Mouse (Mus musculus) intestine, embryonic 16.5 days (tissue): Measurements from ENCODE around the gene Antxr2. TPM values are rescaled to one million over a fixed set of nuclear protein-coding genes. Genes with fewer than 3 reads are reported as not detected.

ENCODE experiments used
- ATAC-seq: fragments of 200-750 bp; cut with Nextera tagmentation; 2 replicates; pipeline ENCODE4 v1.8.0; 2017; ENCODE audit warnings: moderate TSS enrichment, moderate library complexity
- H3K27ac ChIP-seq: fragments of 300-500 bp; sonication (generic); 2 replicates; pipeline ENCODE4 v1.5.1; 2014; ENCODE audit warnings: mild to moderate bottlenecking, low read length
- H3K27me3 ChIP-seq: fragments of 300-500 bp; sonication (generic); replicated peaks from 2 replicates; pipeline ENCODE4 v1.6.1; 2014; ENCODE audit warnings: low read length, control low read depth, mixed read lengths; ENCODE audit not compliant: control insufficient read depth, insufficient read depth
- H3K36me3 ChIP-seq: fragments of 300-500 bp; sonication (generic); 2 replicates; pipeline ENCODE4 v1.6.1; 2014; ENCODE audit warnings: low read length, control low read depth; ENCODE audit not compliant: control insufficient read depth, insufficient read depth
- H3K4me1 ChIP-seq: fragments of 300-500 bp; sonication (generic); 2 replicates; pipeline ENCODE4 v1.6.1; 2014; ENCODE audit warnings: low read length, control low read depth, mixed read lengths; ENCODE audit not compliant: control insufficient read depth, insufficient read depth
- H3K4me2 ChIP-seq: fragments of 300-500 bp; sonication (generic); 2 replicates; pipeline ENCODE4 v1.6.1; 2014; ENCODE audit warnings: low read depth, low read length, control low read depth
- H3K4me3 ChIP-seq: fragments of 300-500 bp; sonication (generic); 2 replicates; pipeline ENCODE4 v1.5.1; 2014; ENCODE audit warnings: mild to moderate bottlenecking, low read length
- H3K9ac ChIP-seq: fragments of 300-500 bp; sonication (generic); 2 replicates; pipeline ENCODE4 v1.6.1; 2014; ENCODE audit warnings: low read depth, low read length
- H3K9me3 ChIP-seq: fragments of 300-500 bp; sonication (generic); 2 replicates; pipeline ENCODE4 v1.6.1; 2016; ENCODE audit warnings: low read length, control low read depth; ENCODE audit not compliant: control insufficient read depth
- WGBS: fragments of 180-500 bp; shearing (Covaris S2); extraction: QIAGEN DNeasy Blood & Tissue Kit; methylation state at CpG from one replicate; pipeline ENCODE4 v1.1.7; 2014; 5-methylcytosine and 5-hydroxymethylcytosine counted together
- polyA plus RNA-seq: library from polyadenylated mRNA; unstranded; fragments of >200 nt; fragmentation: Nextera tagmentation; extraction: Ambion mirVana; gene quantifications from 2 replicates; pipeline ENCODE4 v1.2.1, GENCODE M21; 2015

Gene Antxr2
- polyA plus RNA-seq, 1 experiment from 2014 or later = 19.7 TPM

DNA sequence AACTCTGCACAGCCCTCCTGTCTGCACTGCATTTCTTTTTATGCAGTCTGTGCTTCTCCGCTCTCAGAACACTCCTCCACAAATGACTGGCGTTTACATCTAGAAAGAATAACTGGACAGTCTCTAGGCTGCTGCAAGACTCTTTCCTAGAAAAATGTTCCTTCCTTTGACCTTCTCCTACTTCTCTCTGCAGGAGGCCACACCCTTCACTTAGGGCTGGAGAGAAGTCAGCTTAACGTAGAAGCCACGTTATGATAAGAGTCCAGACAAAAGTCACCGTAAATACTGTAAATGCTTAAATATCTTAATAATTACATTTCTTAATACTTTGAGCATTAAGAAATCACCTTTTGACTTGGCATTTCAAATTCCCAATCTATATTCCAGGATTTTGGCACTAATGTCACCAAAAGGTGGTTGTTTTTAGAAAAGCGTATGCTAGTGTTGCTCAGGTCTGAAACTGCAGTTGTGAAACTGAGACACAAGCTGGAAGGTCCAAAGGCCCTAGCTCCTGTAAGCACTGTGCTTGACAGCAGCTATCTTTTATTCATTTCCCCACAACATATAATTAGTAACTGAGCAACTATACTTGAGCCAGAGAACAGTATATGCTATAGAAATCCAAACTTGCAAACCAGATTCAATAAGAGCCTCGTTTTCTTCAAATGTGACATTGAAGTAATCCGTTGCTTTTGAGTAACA is 3.0 kb downstream of the Antxr2 start:
- 43% methylated on average over 8 of the region's 8 CpGs for WGBS
- peak; percentile 49 for ATAC-seq

DNA sequence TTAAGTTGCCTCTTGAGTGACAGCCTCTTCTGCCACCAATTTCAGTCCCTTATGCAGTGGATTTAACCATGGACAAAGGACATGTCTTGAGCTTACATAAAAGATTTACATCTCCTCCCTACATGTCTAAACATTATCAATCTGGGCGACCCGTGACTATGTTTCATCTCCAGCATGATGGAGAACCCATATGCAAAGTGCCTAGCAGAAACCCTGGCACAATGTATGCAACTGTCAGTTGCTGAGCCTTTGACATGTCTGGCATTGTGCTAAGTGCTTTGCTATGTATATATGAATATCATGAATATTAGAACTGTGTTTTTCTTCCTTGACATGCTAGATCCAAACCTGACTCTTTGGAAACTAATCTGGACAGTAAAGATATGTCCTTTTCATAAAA is 4.9 kb downstream of the Antxr2 start:
- no peaks in the 10 kb centered on the region for H3K27me3 ChIP-seq
- no peak overlapping the region for H3K27ac ChIP-seq
- H3K9me3 ChIP-seq = no peaks in the 10 kb centered on the region
- WGBS = 88% methylated on average over 2 of the region's 2 CpGs
- H3K36me3 ChIP-seq = 0 out of 2 replicates have a peak, but pooled peaks cover 3% of the 10 kb centered on the region
- H3K4me2 ChIP-seq = no peak overlapping the region
- H3K9ac ChIP-seq = no peak overlapping the region
- peaks cover 13% of the 10 kb centered on the region; the same call in 1 of the 2 replicates for H3K4me1 ChIP-seq
- no peak overlapping the region for H3K4me3 ChIP-seq
- no peak for ATAC-seq

More for the DNA sequence above, 3.0 kb downstream of the Antxr2 start:
- peaks cover 17% of the 10 kb centered on the region; the same call in 1 of the 2 replicates for H3K4me1 ChIP-seq
- H3K9me3 ChIP-seq = no peaks in the 10 kb centered on the region
- no peak overlapping the region for H3K9ac ChIP-seq
- no peak overlapping the region for H3K4me3 ChIP-seq
- peak overlapping the region; percentile 73 for H3K4me2 ChIP-seq
- H3K36me3 ChIP-seq = 0 out of 2 replicates have a peak, but pooled peaks cover 3% of the 10 kb centered on the region
- peak overlapping the region; percentile 56 for H3K27ac ChIP-seq
- H3K27me3 ChIP-seq = no peaks in the 10 kb centered on the region

DNA sequence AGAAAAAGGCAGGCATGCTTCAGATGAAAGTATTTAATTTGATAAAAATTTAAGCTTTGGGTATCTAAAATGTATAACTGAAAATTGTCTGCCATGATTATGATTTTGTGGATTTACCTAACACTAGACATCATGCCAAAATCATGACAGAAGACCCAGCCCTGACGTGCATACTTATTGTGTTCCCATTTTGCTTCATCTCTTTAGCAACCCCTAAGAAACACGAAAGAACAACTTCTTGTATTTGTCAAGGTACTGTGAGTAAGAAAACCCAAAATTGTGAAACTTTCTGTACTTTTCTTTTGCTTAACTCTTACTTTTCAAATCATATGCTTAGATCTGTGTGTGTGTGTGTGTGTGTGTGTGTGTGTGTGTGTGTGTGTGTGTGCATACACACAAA is 6.3 kb downstream of the Antxr2 start:
- Histone ChIP-seq H3K4me1 (peaks cover 10% of the 10 kb centered on the region; the same call in 1 of the 2 replicates), H3K9me3 (no peaks in the 10 kb centered on the region)

GRCm38 (mm10) chr5:98021518-98021917 is 9.3 kb downstream of the Antxr2 start:
- ATAC-seq = no peak
- Histone ChIP-seq H3K4me3 (no peak overlapping the region), H3K27ac (no peak overlapping the region), H3K9ac (no peak overlapping the region), H3K27me3 (no peaks in the 10 kb centered on the region), H3K9me3 (no peaks in the 10 kb centered on the region), H3K4me1 (peaks cover 2% of the 10 kb centered on the region; the same call in 1 of the 2 replicates), H3K4me2 (no peak overlapping the region), H3K36me3 (0 out of 2 replicates have a peak, but pooled peaks cover 3% of the 10 kb centered on the region)
- 87% methylated on average over 4 of the region's 4 CpGs for whole genome bisulfite sequencing

More for the DNA sequence above, 6.3 kb downstream of the Antxr2 start:
- H3K27me3 ChIP-seq = no peaks in the 10 kb centered on the region
- 0 out of 2 replicates have a peak, but pooled peaks cover 3% of the 10 kb centered on the region for H3K36me3 ChIP-seq
- no peak overlapping the region for H3K27ac ChIP-seq
- ATAC-seq = no peak
- 92% methylated on average over 2 of the region's 2 CpGs for WGBS
- H3K9ac ChIP-seq = no peak overlapping the region
- no peak overlapping the region for H3K4me3 ChIP-seq
- no peak overlapping the region for H3K4me2 ChIP-seq

- Histone ChIP-seq H3K27me3 (no peaks in the 10 kb centered on the region), H3K36me3 (0 out of 2 replicates have a peak, but pooled peaks cover under 1% of the 10 kb centered on the region), H3K4me2 (no peak overlapping the region), H3K4me1 (peaks cover 6% of the 10 kb centered on the region; the same call in 1 of the 2 replicates), H3K27ac (no peak overlapping the region), H3K9ac (no peak overlapping the region), H3K4me3 (no peak overlapping the region), H3K9me3 (no peaks in the 10 kb centered on the region)
- ATAC-seq = no peak
Measured at GRCm38 (mm10) chr5:98020658-98021057, 10.2 kb downstream of the Antxr2 start.

- H3K4me2 ChIP-seq = no peak overlapping the region
- WGBS = 48% methylated on average over 1 of the region's 1 CpGs
- no peaks in the 10 kb centered on the region for H3K36me3 ChIP-seq
- H3K4me3 ChIP-seq = no peak overlapping the region
- no peak overlapping the region for H3K9ac ChIP-seq
- H3K4me1 ChIP-seq = peaks cover 6% of the 10 kb centered on the region; the same call in 1 of the 2 replicates
- H3K9me3 ChIP-seq = no peaks in the 10 kb centered on the region
- ATAC-seq = peak; percentile 79
- H3K27me3 ChIP-seq = no peaks in the 10 kb centered on the region
- no peak overlapping the region; the same call in 1 of the 2 replicates for H3K27ac ChIP-seq
Measured at GRCm38 (mm10) chr5:98019396-98019795, 11.4 kb downstream of the Antxr2 start.

DNA sequence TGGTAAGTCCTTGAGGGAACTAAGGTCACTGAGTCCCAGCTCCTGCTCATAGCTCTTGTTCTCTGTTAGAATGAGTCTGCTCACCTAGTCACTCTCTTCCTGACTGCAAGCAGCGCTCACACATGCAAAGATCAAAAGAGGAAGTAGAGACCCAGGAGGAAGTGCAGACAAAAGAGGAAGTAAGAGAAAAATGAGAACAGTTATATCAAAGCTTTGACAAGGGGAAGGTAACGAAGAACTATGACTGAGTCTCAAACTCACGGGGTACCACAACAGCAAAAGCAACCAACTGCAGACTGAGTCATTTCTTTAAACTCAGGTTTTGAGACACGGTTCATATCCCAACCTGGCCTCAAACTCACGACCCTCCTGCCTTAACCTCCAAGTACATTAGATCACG is 12.7 kb downstream of the Antxr2 start:
- 84% methylated on average over 6 of the region's 6 CpGs for WGBS
- ATAC-seq = no peak
- no peak overlapping the region for H3K9ac ChIP-seq

DNA sequence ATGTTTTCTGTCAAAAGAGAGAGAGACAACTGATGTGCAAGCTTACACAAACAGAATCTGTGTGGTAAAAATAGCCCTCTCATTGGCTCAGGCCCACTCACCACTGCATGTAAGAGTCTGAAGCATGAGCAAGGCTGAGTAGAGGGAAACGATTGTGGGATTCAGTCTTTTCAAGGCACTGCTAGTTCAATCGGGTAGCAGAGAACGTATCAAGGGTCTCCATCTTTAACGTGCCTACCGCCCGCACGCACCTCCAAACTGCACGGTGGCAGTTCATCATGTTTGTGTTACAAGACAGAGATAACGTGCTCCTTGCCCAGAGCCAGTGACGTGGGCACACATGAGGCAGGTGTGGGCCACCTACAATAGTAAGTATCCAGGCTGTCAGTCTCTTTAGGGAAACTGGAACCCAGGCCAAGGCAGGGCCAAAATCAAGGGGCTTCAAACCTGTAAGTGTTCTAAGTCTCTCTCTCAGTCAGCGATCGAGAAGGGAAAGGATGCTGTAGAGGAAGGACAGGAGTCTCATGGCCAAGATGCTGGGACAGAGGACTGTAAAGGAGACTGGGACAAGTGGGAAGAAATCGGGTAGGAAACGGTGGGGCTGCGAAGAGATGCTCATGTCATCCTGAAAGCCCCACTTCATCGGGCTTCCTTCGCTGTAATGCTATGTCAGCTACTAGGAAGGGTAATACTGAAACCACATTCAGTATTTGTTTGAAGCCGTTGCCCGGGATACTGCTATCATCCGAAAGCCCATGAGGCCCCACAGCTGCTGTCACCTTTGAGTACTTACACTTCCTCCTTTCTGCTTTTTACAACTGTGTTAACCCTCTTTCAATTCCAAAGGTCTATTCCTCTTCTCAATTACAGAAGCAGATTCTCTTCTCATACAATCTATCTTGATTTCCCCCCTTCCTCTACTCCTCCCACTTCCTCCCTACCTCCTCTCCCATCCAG is 14.3 kb downstream of the Antxr2 start:
- H3K27ac ChIP-seq = peak overlapping the region; percentile 22
- no peaks in the 10 kb centered on the region for H3K36me3 ChIP-seq
- peak; percentile 93 for ATAC-seq
- peaks cover 6% of the 10 kb centered on the region; the same call in 1 of the 2 replicates for H3K4me1 ChIP-seq
- no peak overlapping the region for H3K9ac ChIP-seq
- 73% methylated on average over 20 of the region's 20 CpGs for whole genome bisulfite sequencing
- H3K9me3 ChIP-seq = no peaks in the 10 kb centered on the region
- no peaks in the 10 kb centered on the region for H3K27me3 ChIP-seq
- H3K4me2 ChIP-seq = peak overlapping the region; percentile 24; the same call in 1 of the 2 replicates
- H3K4me3 ChIP-seq = no peak overlapping the region

More for the DNA sequence above, 12.7 kb downstream of the Antxr2 start:
- Histone ChIP-seq H3K36me3 (no peaks in the 10 kb centered on the region), H3K4me1 (peaks cover 6% of the 10 kb centered on the region; the same call in 1 of the 2 replicates), H3K27ac (no peak overlapping the region), H3K4me3 (no peak overlapping the region), H3K9me3 (no peaks in the 10 kb centered on the region), H3K27me3 (no peaks in the 10 kb centered on the region), H3K4me2 (no peak overlapping the region)

GRCm38 (mm10) chr5:98005751-98006150 is 25.1 kb downstream of the Antxr2 start:
- H3K36me3 ChIP-seq = no peaks in the 10 kb centered on the region
- H3K9me3 ChIP-seq = no peaks in the 10 kb centered on the region
- WGBS = 98% methylated on average over 8 of the region's 8 CpGs
- no peak overlapping the region for H3K4me3 ChIP-seq
- no peak overlapping the region for H3K27ac ChIP-seq
- no peak overlapping the region for H3K9ac ChIP-seq
- no peak overlapping the region for H3K4me2 ChIP-seq
- no peak for ATAC-seq
- H3K4me1 ChIP-seq = no peaks in the 10 kb centered on the region
- no peaks in the 10 kb centered on the region for H3K27me3 ChIP-seq
